Mouse (Mus musculus) embryonic facial prominence, embryonic 12.5 days (tissue): ENCODE data around the gene Setd5. TPM values are rescaled to one million over a fixed set of nuclear protein-coding genes. Genes with fewer than 3 reads are reported as not detected.
A peak's percentile ranks its signal among the peaks of the same experiment; 100 is the strongest.

Experiments
- ATAC-seq: fragments of 200-750 bp; cut with Nextera tagmentation; 2 replicates; pipeline ENCODE4 v1.8.0; 2017; ENCODE audit not compliant: insufficient number of reproducible peaks, insufficient read depth, low FRiP score, low TSS enrichment
- H3K27ac ChIP-seq: fragments of 300-500 bp; sonication (generic); 2 replicates; pipeline ENCODE4 v1.5.1; 2016; ENCODE audit warnings: mild to moderate bottlenecking
- H3K27me3 ChIP-seq: fragments of 300-500 bp; sonication (generic); 2 replicates; pipeline ENCODE4 v1.6.1; 2016; ENCODE audit warnings: mild to moderate bottlenecking, moderate library complexity
- H3K36me3 ChIP-seq: fragments of 300-500 bp; sonication (generic); 2 replicates; pipeline ENCODE4 v1.6.1; 2016; ENCODE audit warnings: mild to moderate bottlenecking
- H3K4me1 ChIP-seq: fragments of 300-500 bp; sonication (generic); 2 replicates; pipeline ENCODE4 v1.6.1; 2016
- H3K4me2 ChIP-seq: fragments of 300-500 bp; sonication (generic); replicated peaks from 2 replicates; pipeline ENCODE4 v1.6.1; 2016; ENCODE audit warnings: mild to moderate bottlenecking, moderate library complexity
- H3K4me3 ChIP-seq: fragments of 300-500 bp; sonication (generic); 2 replicates; pipeline ENCODE4 v1.5.1; 2016; ENCODE audit warnings: mild to moderate bottlenecking
- H3K9ac ChIP-seq: fragments of 300-500 bp; sonication (generic); 2 replicates; pipeline ENCODE4 v1.6.1; 2016; ENCODE audit warnings: mild to moderate bottlenecking, moderate library complexity
- H3K9me3 ChIP-seq: fragments of 300-500 bp; sonication (generic); 2 replicates; pipeline ENCODE4 v1.6.1; 2016; ENCODE audit warnings: mild to moderate bottlenecking, moderate library complexity
- WGBS: fragments of 180-500 bp; shearing (Covaris S2); methylation state at CpG from one replicate; pipeline ENCODE4 v1.1.7; 2016; 5-methylcytosine and 5-hydroxymethylcytosine counted together
- polyA plus RNA-seq: library from polyadenylated mRNA; unstranded; fragments of >200 nt; fragmentation: Nextera tagmentation; extraction: Ambion mirVana; gene quantifications from 2 replicates; pipeline ENCODE4 v1.2.1, GENCODE M21; 2016

Gene Setd5
- polyA plus RNA-seq: 73.7 and 77.6 TPM in 2 replicates

- H3K9ac ChIP-seq: peak within 1 kb of the TSS; percentile 100
- H3K4me3 ChIP-seq: peak within 1 kb of the TSS; percentile 90
- peaks cover 34% of the 10 kb centered on the region; the same call in 1 of the 2 replicates for H3K4me1 ChIP-seq
- no peaks in the 10 kb centered on the region for H3K27me3 ChIP-seq
- ATAC-seq: peak; percentile 93
- under 1% methylated on average over 79 of the region's 91 CpGs for WGBS
- H3K9me3 ChIP-seq: no peaks in the 10 kb centered on the region
- peak within 1 kb of the TSS; percentile 80 for H3K4me2 ChIP-seq
- no peaks in the 10 kb centered on the region for H3K36me3 ChIP-seq
- H3K27ac ChIP-seq: peak within 1 kb of the TSS; percentile 100
Observed at GRCm38 (mm10) chr6:113076686-113077516, at the start of gene Setd5. TSS of gene Setd5 (plus strand) at chr6:113077365.

- H3K27ac ChIP-seq: no peak overlapping the region
- no peak overlapping the region for H3K4me2 ChIP-seq
- 45% methylated on average over 2 of the region's 2 CpGs for WGBS
- ATAC-seq: 0 out of 2 replicates have a peak, but pooled peaks have one; percentile 66
- H3K9me3 ChIP-seq: no peaks in the 10 kb centered on the region
- no peaks in the 10 kb centered on the region for H3K27me3 ChIP-seq
- H3K4me3 ChIP-seq: no peak overlapping the region
- no peaks in the 10 kb centered on the region for H3K36me3 ChIP-seq
- H3K9ac ChIP-seq: no peak overlapping the region
- H3K4me1 ChIP-seq: no peaks in the 10 kb centered on the region
Observed at GRCm38 (mm10) chr6:113027446-113027845, 49.7 kb upstream of the Setd5 start.

- no peak overlapping the region for H3K27ac ChIP-seq
- no peaks in the 10 kb centered on the region for H3K36me3 ChIP-seq
- H3K4me3 ChIP-seq: no peak overlapping the region
- no peak for ATAC-seq
- no peak overlapping the region for H3K9ac ChIP-seq
- no peaks in the 10 kb centered on the region for H3K27me3 ChIP-seq
- no peaks in the 10 kb centered on the region for H3K9me3 ChIP-seq
- WGBS: 74% methylated on average over 3 of the region's 3 CpGs
- H3K4me2 ChIP-seq: no peak overlapping the region
- H3K4me1 ChIP-seq: no peaks in the 10 kb centered on the region
Observed at GRCm38 (mm10) chr6:113029006-113029405, 48.2 kb upstream of the Setd5 start.

- Histone ChIP-seq H3K9ac (no peak overlapping the region), H3K27me3 (no peaks in the 10 kb centered on the region), H3K4me3 (no peak overlapping the region), H3K36me3 (no peaks in the 10 kb centered on the region), H3K4me2 (no peak overlapping the region), H3K9me3 (no peaks in the 10 kb centered on the region), H3K4me1 (no peaks in the 10 kb centered on the region), H3K27ac (no peak overlapping the region)
- no peak for ATAC-seq
- 72% methylated on average over 3 of the region's 3 CpGs for WGBS
Observed at GRCm38 (mm10) chr6:113030553-113030952, 46.6 kb upstream of the Setd5 start.

GRCm38 (mm10) chr6:113030970-113031660 lies 46.0 kb upstream of the Setd5 start:
- Histone ChIP-seq H3K9ac (no peak overlapping the region), H3K4me1 (no peaks in the 10 kb centered on the region), H3K27me3 (no peaks in the 10 kb centered on the region), H3K9me3 (no peaks in the 10 kb centered on the region), H3K4me2 (no peak overlapping the region), H3K27ac (no peak overlapping the region), H3K36me3 (no peaks in the 10 kb centered on the region), H3K4me3 (no peak overlapping the region)
- WGBS: 76% methylated on average over 10 of the region's 10 CpGs
- ATAC-seq: no peak

GRCm38 (mm10) chr6:113032121-113032520 lies 45.0 kb upstream of the Setd5 start:
- WGBS: 62% methylated on average over 3 of the region's 3 CpGs
- H3K4me2 ChIP-seq: no peak overlapping the region
- H3K27me3 ChIP-seq: no peaks in the 10 kb centered on the region
- H3K9me3 ChIP-seq: no peaks in the 10 kb centered on the region
- no peak for ATAC-seq
- no peak overlapping the region for H3K27ac ChIP-seq
- no peak overlapping the region for H3K4me3 ChIP-seq
- H3K9ac ChIP-seq: no peak overlapping the region
- H3K36me3 ChIP-seq: no peaks in the 10 kb centered on the region
- H3K4me1 ChIP-seq: no peaks in the 10 kb centered on the region

GRCm38 (mm10) chr6:113033185-113033584 lies 44.0 kb upstream of the Setd5 start:
- 79% methylated on average over 2 of the region's 2 CpGs for whole genome bisulfite sequencing
- no peak overlapping the region for H3K4me2 ChIP-seq
- no peak overlapping the region for H3K9ac ChIP-seq
- H3K9me3 ChIP-seq: no peaks in the 10 kb centered on the region
- H3K4me3 ChIP-seq: no peak overlapping the region
- H3K4me1 ChIP-seq: peaks cover under 1% of the 10 kb centered on the region; the same call in 1 of the 2 replicates
- H3K36me3 ChIP-seq: no peaks in the 10 kb centered on the region
- no peak for ATAC-seq
- H3K27me3 ChIP-seq: no peaks in the 10 kb centered on the region
- no peak overlapping the region for H3K27ac ChIP-seq

- 85% methylated on average over 6 of the region's 6 CpGs for WGBS
- no peak overlapping the region for H3K4me2 ChIP-seq
- no peak for ATAC-seq
- peaks cover 6% of the 10 kb centered on the region; the same call in 1 of the 2 replicates for H3K4me1 ChIP-seq
- H3K27me3 ChIP-seq: no peaks in the 10 kb centered on the region
- no peaks in the 10 kb centered on the region for H3K9me3 ChIP-seq
- H3K4me3 ChIP-seq: no peak overlapping the region
- H3K27ac ChIP-seq: no peak overlapping the region
- H3K9ac ChIP-seq: no peak overlapping the region
- no peaks in the 10 kb centered on the region for H3K36me3 ChIP-seq
Observed at GRCm38 (mm10) chr6:113034466-113034865, 42.7 kb upstream of the Setd5 start.

- Histone ChIP-seq H3K27me3 (no peaks in the 10 kb centered on the region), H3K36me3 (no peaks in the 10 kb centered on the region), H3K27ac (no peak overlapping the region), H3K4me3 (no peak overlapping the region), H3K9me3 (no peaks in the 10 kb centered on the region), H3K4me2 (no peak overlapping the region), H3K9ac (no peak overlapping the region), H3K4me1 (peaks cover 6% of the 10 kb centered on the region; the same call in 1 of the 2 replicates)
- no peak for ATAC-seq
- 66% methylated on average over 4 of the region's 4 CpGs for WGBS
Observed at GRCm38 (mm10) chr6:113036463-113037175, 40.5 kb upstream of the Setd5 start.

GRCm38 (mm10) chr6:113037946-113038734 lies 39.0 kb upstream of the Setd5 start:
- H3K9me3 ChIP-seq: no peaks in the 10 kb centered on the region
- H3K4me3 ChIP-seq: no peak overlapping the region; the same call in 1 of the 2 replicates
- H3K4me1 ChIP-seq: peaks cover 6% of the 10 kb centered on the region; the same call in 1 of the 2 replicates
- no peak overlapping the region for H3K9ac ChIP-seq
- no peak for ATAC-seq
- WGBS: 11% methylated on average over 19 of the region's 19 CpGs
- H3K27me3 ChIP-seq: no peaks in the 10 kb centered on the region
- peak overlapping the region; percentile 40 for H3K4me2 ChIP-seq
- H3K27ac ChIP-seq: no peak overlapping the region
- H3K36me3 ChIP-seq: no peaks in the 10 kb centered on the region

- Histone ChIP-seq H3K9ac (no peak overlapping the region), H3K27me3 (no peaks in the 10 kb centered on the region), H3K4me3 (no peak overlapping the region), H3K4me1 (peaks cover 6% of the 10 kb centered on the region; the same call in 1 of the 2 replicates), H3K4me2 (peak overlapping the region; percentile 40), H3K36me3 (no peaks in the 10 kb centered on the region), H3K9me3 (no peaks in the 10 kb centered on the region), H3K27ac (no peak overlapping the region)
- ATAC-seq: no peak
- WGBS: 51% methylated on average over 5 of the region's 5 CpGs
Observed at GRCm38 (mm10) chr6:113038735-113039058, 38.5 kb upstream of the Setd5 start.
